Mouse (Mus musculus): ENCODE measurements at regions not wholly inside any gene's neighbourhood (a gene's known extent, or its start where the extent isn't known, plus 50 kb on each side); places are given as distances from the start of the nearest gene placed in this dataset.
A peak's percentile ranks its signal among the peaks of the same experiment; 100 is the strongest.

GRCm38 (mm10) chr2:56257044-56257954 lies 821.5 kb downstream of the Kcnj3 start:
- no peak for TF ChIP-seq POLR2A (IDR thresholded peaks at IDR 0.05; ENCODE audit: insufficient read depth, low read depth, low read length)
- TF ChIP-seq CTCF (IDR thresholded peaks at IDR 0.05; ENCODE audit: insufficient read depth, low read depth, low read length), result no peak
- WGBS, result 20% methylated on average over 10 of the region's 10 CpGs
- Histone ChIP-seq H3K27ac (ENCODE audit: insufficient read depth, low read depth, low read length) (peak overlapping the region; percentile 79), H3K4me3 (ENCODE audit: insufficient read depth, low read depth, low read length) (no peak overlapping the region), H3K4me1 (ENCODE audit: control insufficient read depth, insufficient read depth, low read length) (no peaks in the 10 kb centered on the region)

DNA sequence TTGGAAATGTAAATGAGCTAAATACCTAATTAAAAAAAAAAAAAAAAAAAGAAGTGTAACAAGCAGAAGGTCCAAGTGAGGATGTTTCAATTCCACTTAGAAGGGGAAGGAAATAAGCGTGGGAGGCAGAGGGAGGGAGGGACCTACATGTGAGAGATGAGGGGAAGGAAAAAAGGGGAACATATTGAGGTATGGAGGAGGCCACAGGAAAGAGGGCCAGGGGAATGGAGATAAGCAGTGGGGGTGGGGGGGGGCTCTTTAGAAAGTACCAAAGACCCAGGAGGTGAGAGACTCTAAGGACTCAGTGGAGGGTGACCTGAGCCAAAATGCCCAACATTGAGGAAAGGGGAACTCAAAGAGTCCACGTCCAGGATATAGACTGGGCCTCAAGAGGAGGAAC lies 818.9 kb downstream of the Nr4a2 start:
- WGBS, result 85% methylated on average over 2 of the region's 2 CpGs
- H3K4me3 ChIP-seq (ENCODE audit: insufficient read depth, low read depth, low read length), result no peak overlapping the region

DNA sequence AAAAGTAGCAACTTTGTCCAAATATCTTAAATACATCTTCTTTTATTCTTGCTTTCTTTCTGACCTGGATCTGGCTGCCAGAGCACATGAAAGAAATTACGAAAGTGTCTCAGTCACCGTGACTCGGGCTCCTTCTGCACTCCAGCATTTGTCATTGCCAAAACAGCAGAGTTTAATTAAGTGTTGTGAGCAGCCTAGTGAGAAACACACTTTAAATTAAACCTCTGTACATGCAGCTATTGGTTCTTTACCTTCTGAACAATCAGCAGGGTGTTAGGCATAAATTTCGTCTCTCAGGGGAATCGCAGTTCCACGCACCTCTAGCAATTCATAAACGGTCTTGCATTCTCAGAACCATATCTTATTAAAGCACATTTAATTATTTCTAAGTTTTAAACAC lies 802.1 kb downstream of the Nr4a2 start:
- no peaks in the 10 kb centered on the region for H3K4me1 ChIP-seq (ENCODE audit: control insufficient read depth, insufficient read depth, low read length)
- no peak overlapping the region for H3K27ac ChIP-seq (ENCODE audit: insufficient read depth, low read depth, low read length)
- WGBS, result 26% methylated on average over 7 of the region's 7 CpGs
- no peak overlapping the region for H3K4me3 ChIP-seq (ENCODE audit: insufficient read depth, low read depth, low read length)
- TF ChIP-seq CTCF (IDR thresholded peaks at IDR 0.05; ENCODE audit: insufficient read depth, low read depth, low read length), result no peak
- TF ChIP-seq POLR2A (IDR thresholded peaks at IDR 0.05; ENCODE audit: insufficient read depth, low read depth, low read length), result no peak

More for the DNA sequence above, 818.9 kb downstream of the Nr4a2 start:
- Histone ChIP-seq H3K4me1 (ENCODE audit: control insufficient read depth, insufficient read depth, low read length) (no peaks in the 10 kb centered on the region), H3K27ac (ENCODE audit: insufficient read depth, low read depth, low read length) (no peak overlapping the region)
- TF ChIP-seq POLR2A (IDR thresholded peaks at IDR 0.05; ENCODE audit: insufficient read depth, low read depth, low read length), result no peak
- no peak for TF ChIP-seq CTCF (IDR thresholded peaks at IDR 0.05; ENCODE audit: insufficient read depth, low read depth, low read length)

GRCm38 (mm10) chr2:56322508-56322907 lies 801.3 kb downstream of the Nr4a2 start:
- no peak overlapping the region for H3K27ac ChIP-seq (ENCODE audit: insufficient read depth, low read depth, low read length)
- no peak overlapping the region for H3K4me3 ChIP-seq (ENCODE audit: insufficient read depth, low read depth, low read length)
- no peaks in the 10 kb centered on the region for H3K4me1 ChIP-seq (ENCODE audit: control insufficient read depth, insufficient read depth, low read length)
- TF ChIP-seq POLR2A (IDR thresholded peaks at IDR 0.05; ENCODE audit: insufficient read depth, low read depth, low read length) (no peak), CTCF (IDR thresholded peaks at IDR 0.05; ENCODE audit: insufficient read depth, low read depth, low read length) (no peak)
- 83% methylated on average over 5 of the region's 5 CpGs for WGBS

DNA sequence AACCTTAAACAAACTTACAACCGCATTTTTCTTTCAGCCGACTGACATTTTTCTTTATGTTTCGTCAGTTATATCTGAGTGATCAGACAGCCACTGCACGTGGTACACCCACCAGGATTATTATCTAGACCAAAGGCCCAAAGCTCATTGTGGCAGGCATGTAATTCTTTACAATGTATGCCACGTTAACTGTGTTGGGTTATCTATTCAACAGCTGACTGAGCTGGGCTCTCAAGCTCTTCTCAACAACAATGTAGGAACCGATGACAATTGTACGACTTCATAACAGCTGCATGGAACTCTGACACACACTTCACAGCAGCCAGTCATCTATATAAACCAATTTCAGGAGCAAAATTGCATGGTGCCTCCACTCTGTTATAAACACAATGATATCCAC lies 787.8 kb downstream of the Nr4a2 start:
- H3K4me3 ChIP-seq (ENCODE audit: insufficient read depth, low read depth, low read length), result no peak overlapping the region
- WGBS, result 71% methylated on average over 7 of the region's 7 CpGs
- H3K27ac ChIP-seq (ENCODE audit: insufficient read depth, low read depth, low read length), result no peak overlapping the region
- TF ChIP-seq POLR2A (IDR thresholded peaks at IDR 0.05; ENCODE audit: insufficient read depth, low read depth, low read length) (no peak), CTCF (IDR thresholded peaks at IDR 0.05; ENCODE audit: insufficient read depth, low read depth, low read length) (no peak)
- H3K4me1 ChIP-seq (ENCODE audit: control insufficient read depth, insufficient read depth, low read length), result no peaks in the 10 kb centered on the region

GRCm38 (mm10) chr2:56364065-56364464 lies 759.7 kb downstream of the Nr4a2 start:
- no peak overlapping the region for H3K27ac ChIP-seq (ENCODE audit: insufficient read depth, low read depth, low read length)
- no peak for TF ChIP-seq CTCF (IDR thresholded peaks at IDR 0.05; ENCODE audit: insufficient read depth, low read depth, low read length)
- no peak for TF ChIP-seq POLR2A (IDR thresholded peaks at IDR 0.05; ENCODE audit: insufficient read depth, low read depth, low read length)
- H3K4me3 ChIP-seq (ENCODE audit: insufficient read depth, low read depth, low read length), result no peak overlapping the region
- H3K4me1 ChIP-seq (ENCODE audit: control insufficient read depth, insufficient read depth, low read length), result no peaks in the 10 kb centered on the region
- WGBS, result 61% methylated on average over 3 of the region's 3 CpGs

Data from olfactory bulb, adult 2 months (tissue).